Mouse (Mus musculus): ENCODE data around the gene Dpp3.

The Dpp3 gene

GRCm38 (mm10) chr19:4896780-4897520 is 31.1 kb downstream of the Dpp3 start:
- in situ Hi-C loops (cut with MboI, MseI): loop anchor here in 1 of 2 experiments (25.0 kb wide), 1 partner anchor 1265 kb away; no protein-coding TSS in a partner anchor

- in situ Hi-C loops (cut with MboI, MseI): loop anchor here in 1 of 2 experiments (25.0 kb wide), 1 partner anchor 1271 kb away; no protein-coding TSS in a partner anchor
Observed at GRCm38 (mm10) chr19:4891798-4892197, 36.3 kb downstream of the Dpp3 start.

GRCm38 (mm10) chr19:4889791-4890190 is 38.3 kb downstream of the Dpp3 start:
- in situ Hi-C loops (cut with MboI, MseI): loop anchor here in 1 of 2 experiments (25.0 kb wide), 1 partner anchor 1273 kb away; no protein-coding TSS in a partner anchor

DNA sequence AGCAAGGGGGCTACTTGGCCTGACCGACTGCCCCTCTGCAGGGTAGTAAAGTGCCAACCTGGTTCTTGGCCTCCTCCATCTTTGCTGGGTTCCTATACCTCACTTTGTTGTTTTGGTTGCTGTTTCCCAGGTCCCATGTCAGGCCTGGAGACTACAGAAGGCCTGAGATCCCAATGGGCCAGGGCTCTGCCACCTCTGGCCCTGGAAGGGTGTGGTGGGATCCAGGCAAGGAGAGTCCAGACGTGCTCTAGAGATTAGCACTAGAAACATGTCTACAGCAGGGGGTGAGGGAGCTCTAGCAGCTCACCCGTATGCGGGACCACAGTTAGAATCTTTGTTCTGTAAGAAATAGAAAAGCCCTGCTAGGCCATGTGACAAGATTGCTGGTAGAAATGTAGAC is 44.1 kb downstream of the Dpp3 start:
- in situ Hi-C loops (cut with MboI, MseI): loop anchor here in 1 of 2 experiments (25.0 kb wide), 1 partner anchor 1278 kb away; no protein-coding TSS in a partner anchor

DNA sequence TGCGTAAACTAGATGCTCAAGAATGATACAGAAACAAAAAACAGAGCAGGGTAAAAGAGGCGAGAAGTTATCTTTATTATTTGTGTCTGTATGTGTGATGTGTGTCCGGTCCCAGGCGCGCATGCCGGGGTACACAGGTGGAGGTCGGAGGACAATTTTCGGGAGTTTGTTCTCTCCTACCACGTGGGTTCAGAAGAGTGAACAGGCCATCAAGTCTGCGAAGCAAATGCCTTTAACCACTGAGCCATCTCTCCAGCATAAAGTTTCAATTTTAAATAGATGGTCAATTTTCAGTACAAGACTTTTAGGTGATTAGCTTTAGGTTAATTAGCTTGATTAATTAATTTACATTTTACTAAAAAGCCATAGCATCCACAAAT is 48.8 kb downstream of the Dpp3 start:
- in situ Hi-C loops (cut with MboI, MseI): loop anchor here in 1 of 2 experiments (25.0 kb wide), 1 partner anchor 1283 kb away; no protein-coding TSS in a partner anchor

DNA sequence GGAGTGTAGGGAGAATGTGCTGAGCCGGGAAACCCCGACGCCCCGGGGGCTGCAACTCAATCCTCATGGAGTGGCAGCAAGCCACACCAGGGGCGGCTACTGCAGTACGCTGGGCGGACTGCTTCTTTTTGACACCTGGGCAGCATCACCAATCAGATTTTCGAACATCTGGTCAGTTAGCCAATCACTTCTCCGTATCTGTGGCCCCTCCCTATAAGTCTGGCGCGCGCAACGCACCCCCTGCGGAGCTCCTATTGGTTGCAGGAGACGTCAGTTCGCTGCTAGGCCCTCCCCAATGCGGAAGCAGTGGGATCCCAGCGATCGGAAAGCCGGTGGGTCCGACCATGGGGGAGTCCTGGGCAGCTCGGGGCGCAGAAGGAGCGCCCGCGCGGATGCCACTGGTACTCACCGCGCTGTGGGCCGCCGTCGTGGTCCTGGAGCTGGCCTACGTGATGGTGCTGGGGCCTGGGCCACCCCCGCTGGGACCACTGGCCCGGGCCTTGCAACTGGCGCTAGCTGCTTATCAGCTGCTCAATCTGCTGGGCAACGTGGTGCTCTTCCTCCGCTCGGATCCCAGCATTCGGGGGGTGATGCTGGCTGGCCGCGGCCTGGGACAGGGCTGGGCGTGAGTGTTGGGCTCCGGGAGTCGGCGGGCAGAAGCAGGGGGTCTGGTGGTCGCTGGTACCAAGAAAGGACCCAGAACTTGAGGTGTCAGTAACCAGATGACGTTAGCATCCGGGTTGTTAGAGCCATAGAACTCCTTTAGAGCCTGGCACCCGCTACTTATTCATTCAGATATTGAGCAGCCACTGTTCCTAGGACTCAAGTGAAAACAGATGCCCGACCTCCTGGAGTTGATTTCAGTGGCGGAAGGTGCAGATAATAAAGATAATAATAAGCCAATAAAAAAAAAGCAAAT is 49.4 kb downstream of the Dpp3 start, which contains the start of gene Zdhhc24:
Gene Zdhhc24, plus strand, starts transcription at position 264 of the 919 bp plus-strand sequence.
- in situ Hi-C loops (cut with MboI, MseI): loop anchor here in 1 of 2 experiments (25.0 kb wide), 1 partner anchor 1284 kb away; no protein-coding TSS in a partner anchor

DNA sequence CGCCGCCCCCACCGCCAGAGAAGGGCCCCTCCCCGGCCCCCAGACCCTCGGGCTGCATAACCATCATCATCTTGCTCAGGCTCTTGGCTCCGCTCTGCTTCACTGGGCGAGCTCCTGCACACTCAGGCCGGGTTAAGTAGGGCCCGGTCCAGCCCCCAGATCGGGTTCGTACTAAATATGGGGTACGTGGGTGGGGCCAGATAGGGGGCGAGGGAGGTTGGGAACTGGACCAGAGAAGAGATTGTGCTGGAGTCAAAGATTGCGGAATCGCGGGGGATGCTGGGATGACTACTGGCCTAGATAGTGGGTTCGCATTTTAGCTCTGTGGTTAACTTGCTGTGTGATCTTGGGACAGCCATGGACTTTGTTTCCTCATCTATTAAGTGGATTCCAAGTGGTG is 50.3 kb downstream of the Dpp3 start, which contains the start of gene Actn3:
Gene Actn3, minus strand, starts transcription at position 125 of the 400 bp plus-strand sequence.
- in situ Hi-C loops (cut with MboI, MseI): loop anchor here in 1 of 2 experiments (25.0 kb wide), 1 partner anchor 1285 kb away; no protein-coding TSS in a partner anchor

GRCm38 (mm10) chr19:4876755-4877154 is 51.3 kb downstream of the Dpp3 start:
- in situ Hi-C loops (cut with MboI, MseI): loop anchor here in 1 of 2 experiments (25.0 kb wide), 1 partner anchor 1286 kb away; no protein-coding TSS in a partner anchor

- in situ Hi-C loops (cut with MboI, MseI): loop anchor here in 1 of 2 experiments (25.0 kb wide), 1 partner anchor 1286 kb away; no protein-coding TSS in a partner anchor
Observed at GRCm38 (mm10) chr19:4876241-4876640, 51.8 kb downstream of the Dpp3 start.

- in situ Hi-C loops (cut with MboI, MseI): loop anchor here in 1 of 2 experiments (25.0 kb wide), 1 partner anchor 1288 kb away; no protein-coding TSS in a partner anchor
Observed at GRCm38 (mm10) chr19:4874613-4875012, 53.5 kb downstream of the Dpp3 start.

DNA sequence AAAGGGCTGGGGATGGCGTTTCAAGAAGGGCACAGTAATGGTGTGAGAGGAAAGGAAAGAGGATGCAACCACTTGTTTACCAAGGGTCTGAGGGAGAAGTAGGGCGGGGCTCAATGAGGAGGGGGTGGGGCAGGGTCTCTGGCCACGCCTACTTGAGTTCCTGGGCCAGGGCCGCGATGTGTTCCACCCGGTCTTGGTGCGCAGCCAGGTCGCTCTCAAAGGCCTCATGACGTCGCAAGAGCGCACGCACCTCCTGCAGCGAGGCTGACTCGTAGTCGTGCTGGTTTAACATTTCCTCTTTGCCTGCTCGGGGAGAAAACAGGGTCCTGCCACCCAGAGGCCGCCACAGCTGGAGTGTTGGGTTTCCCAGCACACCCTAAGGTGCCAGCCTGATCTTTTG is 62.9 kb downstream of the Dpp3 start:
- in situ Hi-C loops (cut with MboI, MseI): no loop called here

DNA sequence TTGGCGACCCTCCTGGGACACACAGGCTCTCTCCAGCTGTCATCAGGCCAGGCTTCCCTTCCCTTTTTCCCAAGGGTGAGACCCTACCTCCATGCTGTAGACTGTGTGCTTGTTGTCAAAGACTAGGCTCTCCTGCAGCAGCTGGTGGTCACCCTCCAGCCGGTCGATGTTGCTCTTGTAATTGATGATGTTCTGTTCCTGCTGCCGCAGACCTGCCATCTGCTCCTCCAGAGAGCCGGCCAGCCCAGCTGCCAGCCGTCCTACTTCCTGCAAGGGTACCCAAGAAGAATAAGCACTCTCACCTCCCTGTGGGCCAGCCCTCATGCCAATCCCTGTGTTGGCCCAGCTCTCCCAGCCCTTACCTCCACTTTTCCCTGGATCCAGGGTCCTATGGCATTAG is 65.0 kb downstream of the Dpp3 start:
- in situ Hi-C loops (cut with MboI, MseI): no loop called here

- in situ Hi-C loops (cut with MboI, MseI): no loop called here
Observed at GRCm38 (mm10) chr19:4859081-4859480, 69.0 kb downstream of the Dpp3 start.

All from T-helper 17 cell (primary cell).